Mouse (Mus musculus) bone marrow macrophage, adult 2 months (primary cell): Measurements from ENCODE around the gene Strn4. TPM values are rescaled to one million over a fixed set of nuclear protein-coding genes. Genes with fewer than 3 reads are reported as not detected.

Experiments
- H3K27ac ChIP-seq: 2 replicates; pipeline ENCODE4 v1.5.1; 2012; ENCODE audit warnings: low read depth, low read length; ENCODE audit not compliant: insufficient read depth
- H3K4me1 ChIP-seq: 2 replicates; pipeline ENCODE4 v1.6.1; 2012; ENCODE audit warnings: low read length; ENCODE audit not compliant: control insufficient read depth, insufficient read depth
- H3K4me3 ChIP-seq: 2 replicates; pipeline ENCODE4 v1.5.1; 2012; ENCODE audit warnings: mild to moderate bottlenecking, low read length, moderate library complexity; ENCODE audit not compliant: insufficient read depth
- CTCF ChIP-seq: IDR thresholded peaks from 2 replicates; pipeline ENCODE4 v1.5.1; 2012; ENCODE audit warnings: low read depth, mild to moderate bottlenecking, low read length, moderate library complexity
- POLR2A ChIP-seq: IDR thresholded peaks from 2 replicates; pipeline ENCODE4 v1.6.1; 2012; ENCODE audit warnings: mild to moderate bottlenecking, low read depth, low read length, borderline replicate concordance
- polyA plus RNA-seq: library from polyadenylated mRNA; stranded (reverse); fragments of >200 nt; gene quantifications from 2 replicates; pipeline ENCODE4 v1.2.4, GENCODE M21; 2012; ENCODE audit not compliant: missing spikeins, insufficient read depth, insufficient read length

The Strn4 gene
- polyA plus RNA-seq, 1 experiment: 56.6 TPM

GRCm38 (mm10) chr7:16821669-16822101 is 6.0 kb downstream of the Strn4 start:
- TF ChIP-seq POLR2A (no peak), CTCF (no peak)

DNA sequence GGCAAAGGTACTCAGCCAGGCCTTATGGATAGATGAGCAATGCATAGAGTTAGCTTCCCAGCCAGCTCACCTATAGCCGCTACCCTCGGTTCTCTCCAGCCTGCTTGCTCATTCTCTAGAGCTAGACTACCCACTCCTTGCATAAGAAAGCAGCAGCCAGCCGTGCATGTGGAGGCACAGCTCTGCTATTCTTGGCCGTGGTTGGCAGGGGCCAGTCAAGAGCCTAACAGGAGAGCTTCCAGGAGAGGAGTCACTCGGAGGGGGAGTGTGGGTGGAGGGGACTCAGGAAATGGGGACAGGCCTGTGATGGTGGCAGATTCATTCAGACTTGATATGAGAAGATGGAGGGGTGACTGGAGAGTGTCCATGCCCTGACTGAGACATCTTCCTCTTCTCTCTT is 8.0 kb downstream of the Strn4 start:
- Histone ChIP-seq H3K27ac (no peak overlapping the region), H3K4me1 (peaks cover 60% of the 10 kb centered on the region), H3K4me3 (no peak overlapping the region)
- TF ChIP-seq POLR2A (no peak), CTCF (no peak)

More at GRCm38 (mm10) chr7:16821669-16822101, 6.0 kb downstream of the Strn4 start:
- Histone ChIP-seq H3K27ac (no peak overlapping the region), H3K4me3 (no peak overlapping the region), H3K4me1 (peaks cover 60% of the 10 kb centered on the region)

- Histone ChIP-seq H3K4me3 (no peak overlapping the region), H3K4me1 (peaks cover 44% of the 10 kb centered on the region), H3K27ac (no peak overlapping the region)
- TF ChIP-seq CTCF (peak; percentile 24; the same call in 1 of the 2 replicates), POLR2A (no peak)
Observed at GRCm38 (mm10) chr7:16825785-16826184, 10.1 kb downstream of the Strn4 start.

DNA sequence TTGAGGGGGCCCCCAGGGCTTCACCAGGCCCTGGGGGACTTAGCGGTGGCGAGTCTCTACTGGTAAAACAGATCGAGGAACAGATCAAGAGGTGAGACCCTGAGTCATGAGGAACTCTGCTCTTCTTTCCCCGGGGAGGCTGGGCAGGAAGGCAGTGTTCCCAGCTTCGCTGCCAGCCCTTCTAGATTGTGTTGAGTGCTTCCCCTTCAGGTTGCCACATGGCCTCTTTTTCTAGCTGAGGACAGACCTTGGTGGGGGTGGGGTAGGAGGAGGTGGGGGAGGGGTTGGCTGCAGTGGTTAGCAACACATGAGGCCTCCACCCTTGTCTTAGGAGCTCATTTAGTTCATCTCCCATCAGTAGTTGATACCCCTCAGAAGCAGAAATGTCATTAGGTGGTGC is 10.9 kb downstream of the Strn4 start:
- no peak overlapping the region for H3K27ac ChIP-seq
- TF ChIP-seq CTCF (no peak), POLR2A (no peak)
- peaks cover 36% of the 10 kb centered on the region for H3K4me1 ChIP-seq
- no peak overlapping the region for H3K4me3 ChIP-seq

DNA sequence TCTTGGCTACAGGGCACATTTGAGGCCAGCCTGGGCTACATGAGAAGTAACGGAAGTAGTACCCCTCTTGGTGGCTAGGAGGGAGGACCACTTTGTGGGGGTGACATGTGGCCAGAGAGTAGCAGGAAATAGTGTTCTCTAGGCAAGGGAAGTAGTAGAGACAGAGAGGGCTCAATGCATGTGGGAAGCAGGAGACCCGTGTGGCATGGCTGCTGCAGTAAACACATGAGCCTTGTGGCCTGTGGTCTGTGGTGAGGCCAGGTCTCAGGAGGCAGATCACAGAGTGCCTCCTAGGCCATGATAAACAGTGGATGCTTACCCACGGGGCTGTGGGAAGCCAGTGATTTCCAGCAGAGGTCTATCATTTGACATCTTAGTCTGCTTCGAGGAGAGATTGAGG is 11.6 kb downstream of the Strn4 start:
- TF ChIP-seq CTCF: no peak
- TF ChIP-seq POLR2A: no peak
- peaks cover 29% of the 10 kb centered on the region for H3K4me1 ChIP-seq
- peak overlapping the region; percentile 14; the same call in 1 of the 2 replicates for H3K27ac ChIP-seq
- H3K4me3 ChIP-seq: no peak overlapping the region

- no peak for TF ChIP-seq CTCF
- no peak for TF ChIP-seq POLR2A
- Histone ChIP-seq H3K4me1 (peaks cover 19% of the 10 kb centered on the region), H3K27ac (no peak overlapping the region)
Observed at GRCm38 (mm10) chr7:16830449-16830848, 14.8 kb downstream of the Strn4 start.

GRCm38 (mm10) chr7:16837916-16838803 is 22.5 kb downstream of the Strn4 start:
- TF ChIP-seq CTCF: no peak
- no peak for TF ChIP-seq POLR2A
- Histone ChIP-seq H3K4me1 (peaks cover 17% of the 10 kb centered on the region), H3K4me3 (no peak overlapping the region), H3K27ac (no peak overlapping the region)

More at GRCm38 (mm10) chr7:16830449-16830848, 14.8 kb downstream of the Strn4 start:
- H3K4me3 ChIP-seq: no peak overlapping the region

DNA sequence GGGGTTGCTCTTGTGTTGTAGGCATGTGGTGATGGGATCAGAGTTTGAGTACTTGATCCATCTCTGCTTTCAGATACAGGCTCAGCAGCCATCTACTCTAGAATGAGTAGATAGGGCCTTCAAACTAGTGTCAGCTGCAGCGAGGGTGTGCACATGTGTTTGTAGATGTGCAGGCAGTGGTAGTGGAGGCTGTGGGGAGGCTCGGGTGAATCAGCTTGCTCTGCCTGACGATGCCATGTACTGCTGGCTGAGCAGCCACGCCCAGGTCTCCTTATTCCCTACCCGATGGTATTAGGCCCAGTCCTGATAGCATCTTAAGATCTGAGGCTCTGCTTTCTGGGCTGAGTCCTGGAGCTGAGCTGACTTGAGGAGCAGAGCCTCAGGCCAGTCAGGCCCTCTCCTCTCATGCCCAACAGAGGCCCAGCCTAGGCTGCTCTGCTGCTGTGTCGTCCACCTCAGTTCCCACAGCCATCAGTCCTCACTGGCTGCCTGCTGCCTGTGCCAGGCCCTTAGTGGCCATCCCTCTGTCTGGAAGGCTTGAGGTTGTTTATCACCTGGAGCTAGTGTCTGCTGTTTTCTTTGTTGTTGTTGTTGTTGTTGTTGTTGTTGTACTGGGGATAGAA is 23.2 kb downstream of the Strn4 start:
- Histone ChIP-seq H3K4me3 (no peak overlapping the region), H3K4me1 (peaks cover 19% of the 10 kb centered on the region), H3K27ac (no peak overlapping the region)
- TF ChIP-seq CTCF: no peak
- no peak for TF ChIP-seq POLR2A

GRCm38 (mm10) chr7:16839427-16840108 is 23.9 kb downstream of the Strn4 start:
- H3K4me1 ChIP-seq: peaks cover 21% of the 10 kb centered on the region
- TF ChIP-seq POLR2A (no peak), CTCF (no peak)
- H3K4me3 ChIP-seq: no peak overlapping the region
- no peak overlapping the region for H3K27ac ChIP-seq
